15 mouse cellular contexts compared by ENCODE assay signal in genomic region chr2:71751863-71752262, GRCm38 (mm10). TPM values are rescaled to one million over a fixed set of nuclear protein-coding genes. Genes with fewer than 3 reads are reported as not detected.
A peak's percentile ranks its signal among the peaks of the same experiment; 100 is the strongest.
DNase-seq lines count a peak whose midpoint lies in the region; ATAC-seq and TF ChIP-seq lines count a peak whose summit lies in the region.
"Had no signal": no experiment of that assay in that cellular context is flagged by ENCODE, and none has a peak within 500 bp of the region (broad histone marks: within the 10 kb centered on the region; RNA-seq: fewer than 3 reads in every experiment).

No protein-coding gene starts in this region.

- no peaks in the 10 kb centered on the region for H3K27me3 ChIP-seq in kidney, embryonic 16.5 days (ENCODE audit: insufficient read depth, low read length)
- H3K27me3 ChIP-seq in kidney, embryonic 14.5 days (ENCODE audit: control insufficient read depth, insufficient read depth, low read length) = no peaks in the 10 kb centered on the region
- H3K27me3 ChIP-seq in ES-Bruce4 (ENCODE audit: control insufficient read depth, insufficient read depth, low read length, poor library complexity, severe bottlenecking) = no peaks in the 10 kb centered on the region
- H3K27me3 ChIP-seq in heart, postnatal 0 days (ENCODE audit: control insufficient read depth, insufficient read depth, low read length) = no peaks in the 10 kb centered on the region
- H3K27me3 ChIP-seq: hindbrain, embryonic 12.5 days; liver, embryonic 15.5 days had no signal

- H3K4me1 ChIP-seq in kidney, embryonic 16.5 days (ENCODE audit: insufficient read depth, low read length) = no peaks in the 10 kb centered on the region
- no peaks in the 10 kb centered on the region for H3K4me1 ChIP-seq in kidney, embryonic 14.5 days (ENCODE audit: control insufficient read depth, insufficient read depth, low read length)
- peaks cover 2% of the 10 kb centered on the region for H3K4me1 ChIP-seq in ES-Bruce4 (ENCODE audit: control insufficient read depth, insufficient read depth, low read length)
- H3K4me1 ChIP-seq in heart, postnatal 0 days (ENCODE audit: control insufficient read depth, insufficient read depth) = peaks cover 15% of the 10 kb centered on the region

- no peaks in the 10 kb centered on the region for H3K9me3 ChIP-seq in kidney, embryonic 16.5 days (ENCODE audit: low read length)
- H3K9me3 ChIP-seq in kidney, embryonic 14.5 days (ENCODE audit: control insufficient read depth, low read length) = no peaks in the 10 kb centered on the region
- no peaks in the 10 kb centered on the region for H3K9me3 ChIP-seq in ES-Bruce4 (replicated peaks; ENCODE audit: control insufficient read depth, insufficient read depth, low read length, poor library complexity, severe bottlenecking)
- no peaks in the 10 kb centered on the region for H3K9me3 ChIP-seq in heart, postnatal 0 days (replicated peaks; ENCODE audit: control insufficient read depth, low read length)
- H3K9me3 ChIP-seq: hindbrain, embryonic 12.5 days; liver, embryonic 15.5 days had no signal

- no peak for TF ChIP-seq POLR2A in ES-Bruce4 (IDR thresholded peaks at IDR 0.05; ENCODE audit: insufficient read depth, low read length)

- no peak overlapping the region for H3K4me3 ChIP-seq in kidney, embryonic 16.5 days (ENCODE audit: low read length)
- no peak overlapping the region for H3K4me3 ChIP-seq in kidney, embryonic 14.5 days (ENCODE audit: low read length)
- peak overlapping the region; percentile 41; the same call in 1 of the 2 replicates for H3K4me3 ChIP-seq in ES-Bruce4 (ENCODE audit: low read depth, low read length)
- H3K4me3 ChIP-seq in heart, postnatal 0 days (ENCODE audit: low read depth, low read length) = no peak overlapping the region
- H3K4me3 ChIP-seq: hindbrain, embryonic 12.5 days; liver, embryonic 15.5 days had no signal

- peak overlapping the region; percentile 66; the same call in 1 of the 2 replicates for H3K27ac ChIP-seq in kidney, embryonic 16.5 days (ENCODE audit: low read length)
- H3K27ac ChIP-seq in kidney, embryonic 14.5 days (ENCODE audit: low read depth, low read length) = no peak overlapping the region; the same call in 1 of the 2 replicates
- H3K27ac ChIP-seq in ES-Bruce4 (ENCODE audit: insufficient read depth, low read length) = peak overlapping the region; percentile 76
- peak overlapping the region; percentile 68 for H3K27ac ChIP-seq in heart, postnatal 0 days (ENCODE audit: low read depth)
- H3K27ac ChIP-seq: hindbrain, embryonic 12.5 days; liver, embryonic 15.5 days had no signal

- WGBS in kidney, embryonic 16.5 days = 57% methylated on average over 2 of the region's 2 CpGs
- 63% methylated on average over 2 of the region's 2 CpGs for whole genome bisulfite sequencing in kidney, embryonic 14.5 days
- WGBS in heart, postnatal 0 days = 63% methylated on average over 2 of the region's 2 CpGs

- DNase-seq in heart, adult 11 months = peak; percentile 94
- no peak for DNase-seq in heart, postnatal 4 days
- DNase-seq in heart, postnatal 0 days (ENCODE audit: low spot score) = no peak
- no peak for DNase-seq in testis, postnatal 10 days (ENCODE audit: low spot score)
- no peak for DNase-seq in cerebellum, postnatal 10 days
- DNase-seq: cerebellum, adult 9-10 months; kidney, adult 18-20 months; layer of hippocampus, adult 9-11 months; right cerebral cortex, adult 18-20 months; thymus, postnatal 14 days had no signal

- no peak overlapping the region for H3K9ac ChIP-seq in kidney, embryonic 16.5 days (replicated peaks; ENCODE audit: low read length)
- H3K9ac ChIP-seq in kidney, embryonic 14.5 days (ENCODE audit: low read depth, low read length) = no peak overlapping the region
- 0 out of 2 replicates have a peak overlapping the region, but pooled peaks have one; percentile 22 for H3K9ac ChIP-seq in ES-Bruce4 (ENCODE audit: low read depth, poor library complexity, severe bottlenecking)
- H3K9ac ChIP-seq in heart, postnatal 0 days (replicated peaks; ENCODE audit: low read depth, low read length) = no peak overlapping the region
- H3K9ac ChIP-seq: hindbrain, embryonic 12.5 days; liver, embryonic 15.5 days had no signal

- H3K36me3 ChIP-seq in kidney, embryonic 16.5 days (ENCODE audit: insufficient read depth, low read length) = no peaks in the 10 kb centered on the region
- no peaks in the 10 kb centered on the region for H3K36me3 ChIP-seq in kidney, embryonic 14.5 days (ENCODE audit: control insufficient read depth, insufficient read depth, low read length)
- H3K36me3 ChIP-seq in ES-Bruce4 (ENCODE audit: control insufficient read depth, insufficient read depth, low read length, poor library complexity, severe bottlenecking) = no peaks in the 10 kb centered on the region
- H3K36me3 ChIP-seq in heart, postnatal 0 days (replicated peaks; ENCODE audit: control insufficient read depth, insufficient read depth, low read length) = no peaks in the 10 kb centered on the region
- H3K36me3 ChIP-seq: hindbrain, embryonic 12.5 days; liver, embryonic 15.5 days had no signal

- H3K4me2 ChIP-seq in kidney, embryonic 16.5 days (replicated peaks; ENCODE audit: low read depth, low read length) = no peak overlapping the region
- no peak overlapping the region for H3K4me2 ChIP-seq in kidney, embryonic 14.5 days (replicated peaks; ENCODE audit: low read depth, low read length)
- H3K4me2 ChIP-seq in heart, postnatal 0 days (ENCODE audit: low read depth, low read length) = no peak overlapping the region
- H3K4me2 ChIP-seq: hindbrain, embryonic 12.5 days; liver, embryonic 15.5 days had no signal

- TF ChIP-seq CTCF in ES-Bruce4 (IDR thresholded peaks at IDR 0.05; ENCODE audit: low read depth, low read length) = no peak
- TF ChIP-seq CTCF in heart, postnatal 0 days (IDR thresholded peaks at IDR 0.05; ENCODE audit: low read depth) = no peak

- ATAC-seq in kidney, embryonic 16.5 days (ENCODE audit: low FRiP score, low TSS enrichment) = no peak
- ATAC-seq in kidney, embryonic 14.5 days (ENCODE audit: low FRiP score, low TSS enrichment) = no peak
- 0 out of 2 replicates have a peak, but pooled peaks have one; percentile 17 for ATAC-seq in heart, postnatal 0 days (ENCODE audit: insufficient read depth, low read depth)

- no peak for TF ChIP-seq EP300 in ES-Bruce4 (IDR thresholded peaks at IDR 0.05; ENCODE audit: insufficient read depth, low read depth, low read length)
- peak; percentile 22; the same call in 1 of the 2 replicates for TF ChIP-seq EP300 in heart, postnatal 0 days (IDR thresholded peaks at IDR 0.05; ENCODE audit: low read depth)

RNA-seq across cellular contexts. Expression of gene Itga6, which starts 6.4 kb away (rescaled TPM):
- 100 to 1,000 TPM; 104 to 114 TPM for total RNA-seq in heart, postnatal 4 days (2021)
- 56.8 and 75.1 TPM in 2 replicates for polyA plus RNA-seq in kidney, embryonic 16.5 days (2015; fragmentation: Nextera tagmentation; extraction: Ambion mirVana)
- polyA plus RNA-seq in kidney, embryonic 14.5 days (2014; fragmentation: Nextera tagmentation; extraction: Ambion mirVana) = 65.6 and 95.8 TPM in 2 replicates
- 143 and 151 TPM in 2 replicates for polyA plus RNA-seq in ES-Bruce4 (2011; ENCODE audit: insufficient read depth, insufficient read length, low read depth, missing spikeins)
- 69.2 and 101 TPM in 2 replicates for total RNA-seq in heart, postnatal 0 days (2014; rRNA removed; ENCODE audit: low replicate concordance)
- 29.6 and 33.8 TPM in 2 replicates for polyA plus RNA-seq in heart, postnatal 0 days (2015; fragmentation: Nextera tagmentation; extraction: Ambion mirVana)
